Mouse (Mus musculus): ENCODE measurements around the gene Drc1.
A peak's percentile ranks its signal among the peaks of the same experiment; 100 is the strongest.

Gene Drc1

DNA sequence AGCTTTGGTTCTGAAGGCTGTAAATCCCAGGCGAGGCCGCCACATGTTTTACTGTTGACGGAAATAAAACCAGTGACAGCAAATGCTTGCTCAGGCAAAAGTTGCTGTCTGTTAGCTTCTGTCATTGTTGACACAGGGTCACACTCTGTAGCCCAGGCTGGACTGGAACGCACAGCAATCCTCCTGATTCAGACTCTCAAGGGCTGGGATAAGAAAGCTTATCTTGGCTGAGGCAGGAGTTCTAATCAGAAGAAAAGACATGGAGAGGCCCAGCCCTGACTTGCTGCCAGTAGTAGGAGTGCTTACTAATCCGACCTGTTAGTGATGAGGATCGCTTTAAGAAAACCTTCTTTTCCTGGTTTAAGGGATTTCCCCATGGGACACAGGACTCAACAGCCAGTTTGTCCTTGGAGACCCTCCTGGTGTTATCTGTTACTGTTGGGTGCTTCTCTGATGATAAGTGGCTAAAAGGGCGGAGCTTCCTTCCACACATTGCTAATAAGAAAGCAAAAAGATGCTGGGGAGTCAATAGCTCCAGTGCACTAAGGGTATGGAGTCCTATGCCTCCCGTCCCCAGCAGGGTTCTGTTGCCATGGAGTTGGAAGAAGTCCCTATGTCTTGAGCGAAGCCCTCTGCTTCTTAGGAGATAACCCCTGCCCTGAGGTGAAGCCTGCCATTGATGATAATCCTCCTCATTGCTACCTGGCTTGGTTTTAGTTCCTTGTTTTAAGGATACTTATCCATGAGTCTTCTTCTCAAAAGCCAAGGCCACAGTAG lies 6.1 kb downstream of the Drc1 start:
- DNase-seq (ENCODE audit: low read depth), result no peak

DNA sequence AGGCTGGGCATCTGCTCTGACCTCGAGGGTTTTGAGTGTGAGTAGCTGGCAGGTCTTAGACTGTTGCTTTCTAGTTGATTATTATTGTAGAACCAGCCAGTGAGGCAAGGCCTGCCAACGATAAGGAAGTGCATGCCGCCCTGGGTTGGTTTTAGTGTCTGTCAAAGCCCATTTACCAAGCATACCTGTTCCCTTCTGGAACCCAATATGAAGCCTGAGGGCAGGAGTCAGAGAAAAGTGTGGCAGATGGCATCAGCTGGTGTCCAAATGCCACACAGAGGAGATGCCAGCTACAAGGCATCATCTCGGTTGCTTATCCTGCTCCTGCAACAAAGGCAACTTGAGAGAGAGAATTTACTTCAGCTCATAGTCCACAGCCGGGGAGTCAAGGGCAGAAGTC lies 59.6 kb downstream of the Drc1 start:
- no peak for DNase-seq (ENCODE audit: low read depth)

DNA sequence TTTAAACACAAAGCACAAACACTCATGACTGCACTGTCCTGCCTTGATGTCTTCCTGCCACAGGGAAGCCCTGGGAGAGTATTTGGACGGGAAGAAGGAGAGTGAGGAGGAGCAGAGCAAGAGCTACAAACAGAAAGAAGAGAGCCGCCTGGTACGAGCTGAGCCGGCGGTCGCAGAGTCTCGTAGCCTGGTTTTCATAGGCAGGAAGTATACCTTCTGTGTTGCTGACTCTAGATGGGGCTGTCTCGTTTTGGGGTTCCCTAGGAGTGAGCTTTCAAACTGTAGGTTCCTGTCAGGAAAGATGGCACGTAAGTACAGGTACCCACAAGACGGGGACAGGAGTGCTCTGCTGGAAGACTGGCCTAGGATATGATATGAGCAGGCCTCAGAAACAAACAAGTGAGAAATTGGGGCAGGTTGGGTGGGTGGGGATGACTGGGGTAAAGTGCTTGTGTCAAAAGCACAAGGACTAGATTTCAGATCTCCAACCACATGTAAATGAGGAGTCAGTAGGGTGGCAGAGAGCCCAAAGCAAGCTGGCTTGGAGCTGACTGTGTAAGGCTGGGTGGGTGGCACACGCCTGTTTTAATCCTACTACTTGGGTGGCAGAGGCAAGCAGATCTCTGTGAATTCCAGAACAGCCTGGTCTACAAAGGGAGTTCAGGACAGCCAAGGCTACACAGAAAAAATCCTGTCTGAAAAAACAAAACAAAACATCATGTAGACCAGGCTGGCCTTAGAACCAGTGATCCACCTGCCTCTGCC lies 60.6 kb downstream of the Drc1 start:
- no peak for DNase-seq (ENCODE audit: low read depth)

DNA sequence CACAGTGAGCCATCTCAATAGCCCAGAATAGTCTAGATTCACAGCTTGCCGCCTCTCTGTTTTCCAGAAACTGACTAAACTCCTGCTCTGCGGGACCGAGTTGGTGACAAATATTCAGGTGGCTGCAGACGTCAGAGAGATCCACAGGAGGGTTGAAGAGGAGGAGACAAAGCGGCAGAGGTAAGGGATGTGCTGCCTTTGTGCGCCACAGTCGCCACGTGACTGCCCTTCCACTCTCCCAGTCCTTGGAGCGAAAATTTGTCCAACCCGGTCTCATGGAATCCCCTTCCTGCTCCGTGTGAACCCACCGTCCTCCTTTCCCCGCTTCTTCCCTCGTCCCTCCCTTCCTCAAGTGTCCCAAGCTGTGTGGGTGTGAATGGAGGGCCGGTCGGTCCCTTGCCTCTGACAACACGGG lies 61.4 kb downstream of the Drc1 start:
- no peak for DNase-seq (ENCODE audit: low read depth)

DNA sequence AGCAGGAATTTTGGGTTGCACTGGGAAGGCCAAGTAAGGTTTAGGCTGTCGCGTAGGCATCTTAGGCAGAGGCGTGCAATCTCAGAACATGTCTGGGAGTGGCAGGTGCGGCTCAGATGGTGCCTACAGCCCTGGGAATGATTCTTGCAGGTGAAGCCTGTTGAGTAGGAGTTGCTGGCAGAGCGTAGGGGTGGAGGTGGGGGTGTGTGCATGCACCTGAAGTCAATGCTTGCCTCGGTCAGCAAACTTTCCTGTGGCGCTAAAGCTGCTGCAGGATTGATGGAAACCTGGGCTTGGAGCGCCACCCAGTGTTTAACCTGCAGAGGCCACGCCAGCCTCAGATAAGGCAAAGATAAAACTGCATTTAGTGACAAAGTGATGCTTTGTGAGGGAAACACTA lies 61.9 kb downstream of the Drc1 start:
- DNase-seq (ENCODE audit: low read depth), result peak; percentile 83

DNA sequence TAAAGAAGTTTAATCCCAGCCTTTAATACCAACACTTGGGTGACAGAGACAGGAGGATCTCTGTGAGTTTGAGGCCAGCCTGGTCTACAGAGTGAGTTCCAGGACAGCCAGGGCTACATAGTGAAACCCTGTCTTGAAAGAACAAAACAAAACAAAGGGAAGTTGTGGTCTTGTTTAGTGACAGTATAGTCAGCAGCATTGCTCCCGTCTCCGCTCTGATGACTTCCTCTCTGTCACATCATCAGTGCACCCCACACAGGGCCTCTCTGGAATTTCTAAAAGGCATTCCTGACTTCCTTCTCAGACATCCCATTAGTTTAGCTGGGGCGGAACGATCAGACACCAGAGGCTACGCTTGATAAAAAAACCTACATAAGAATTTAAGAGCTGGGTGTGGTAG lies 62.7 kb downstream of the Drc1 start:
- DNase-seq (ENCODE audit: low read depth), result no peak

DNA sequence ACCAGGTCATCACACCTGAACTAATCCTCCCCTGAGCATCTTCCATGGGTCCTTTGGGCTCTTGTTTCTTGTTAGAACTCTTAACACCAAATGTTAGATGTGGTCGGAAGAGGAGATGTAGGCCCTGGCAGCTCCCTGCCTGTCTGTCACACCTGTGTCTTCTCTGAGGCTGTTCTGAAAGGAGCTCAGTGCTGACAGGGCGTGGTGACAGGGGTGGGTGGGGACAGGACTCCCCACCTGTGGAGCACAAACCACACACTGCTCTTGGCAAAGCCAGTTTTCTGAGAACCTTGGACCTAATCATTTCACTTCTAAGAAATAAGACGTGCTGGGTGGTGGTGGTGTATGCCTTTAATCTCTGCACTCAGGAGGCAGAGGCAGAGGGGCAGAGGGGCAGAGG lies 72.4 kb downstream of the Drc1 start:
- peak; percentile 53 for DNase-seq (ENCODE audit: low read depth)

DNA sequence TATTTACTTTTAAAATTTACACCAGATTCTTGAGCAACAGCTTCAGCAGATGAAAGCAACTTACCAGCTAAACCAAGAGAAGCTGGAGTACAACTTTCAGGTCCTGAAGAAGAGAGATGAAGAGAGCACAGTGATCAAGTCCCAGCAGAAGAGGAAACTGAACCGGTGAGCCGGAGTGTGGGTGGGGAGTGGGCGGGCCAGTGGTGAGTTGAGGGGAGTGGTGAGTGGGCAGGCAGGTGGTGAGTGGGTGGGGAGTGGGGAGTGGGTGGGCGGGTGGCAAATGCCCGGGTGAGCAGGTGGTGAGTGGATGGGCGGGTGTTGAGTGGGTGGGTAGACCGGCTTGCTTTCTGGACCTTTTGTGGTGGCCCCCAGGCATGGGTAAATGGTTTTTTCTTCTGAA lies 73.9 kb downstream of the Drc1 start:
- peak; percentile 46 for DNase-seq (ENCODE audit: low read depth)

DNA sequence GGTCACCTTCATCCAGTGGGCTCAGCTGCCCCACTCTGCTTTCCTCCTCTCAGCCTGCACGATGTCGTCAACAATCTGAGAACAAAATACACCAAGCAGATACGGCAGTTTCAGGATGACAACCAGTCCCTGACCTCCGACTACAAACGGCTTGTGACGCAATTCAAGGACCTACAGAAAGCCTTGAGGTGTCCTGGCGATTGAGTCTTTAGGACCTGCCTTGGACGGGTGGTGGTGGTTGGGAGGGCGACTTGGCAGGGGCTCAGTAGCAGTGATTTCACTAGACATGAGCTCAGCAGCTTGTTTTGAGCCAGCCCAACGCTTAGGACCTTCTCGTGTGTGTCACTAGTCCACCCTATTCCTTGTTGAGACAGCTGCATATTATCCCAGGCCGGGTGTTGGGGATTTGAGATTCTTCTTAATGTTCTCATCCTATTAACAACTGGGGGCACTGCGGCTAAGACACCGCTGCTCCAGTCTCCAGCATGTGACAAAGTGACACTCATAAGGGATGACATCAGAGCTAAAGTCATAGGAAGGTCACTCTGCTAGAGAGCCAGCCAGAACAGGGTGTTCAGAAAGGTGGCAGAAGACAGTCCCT lies 74.5 kb downstream of the Drc1 start:
- DNase-seq (ENCODE audit: low read depth), result peak; percentile 37

DNA sequence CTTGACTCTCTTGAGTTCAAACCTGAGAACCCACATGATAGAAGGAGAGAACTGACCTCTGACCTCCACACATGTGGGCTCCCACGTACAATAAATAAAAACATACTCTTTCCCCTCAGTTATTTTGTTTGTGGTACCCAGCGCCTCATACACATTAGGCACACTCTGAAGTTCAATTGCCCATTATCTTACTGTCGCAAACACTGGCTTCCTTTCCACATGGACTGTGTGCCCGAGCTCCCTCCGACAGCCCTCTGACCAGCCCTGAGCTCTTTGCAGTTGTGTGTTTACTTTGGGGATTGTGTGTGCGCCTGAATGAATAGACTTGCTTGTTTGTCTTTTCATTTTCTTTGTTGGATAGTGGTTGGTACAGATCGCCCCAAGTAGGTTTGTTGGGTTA lies 75.5 kb downstream of the Drc1 start:
- DNase-seq (ENCODE audit: low read depth), result no peak

DNA sequence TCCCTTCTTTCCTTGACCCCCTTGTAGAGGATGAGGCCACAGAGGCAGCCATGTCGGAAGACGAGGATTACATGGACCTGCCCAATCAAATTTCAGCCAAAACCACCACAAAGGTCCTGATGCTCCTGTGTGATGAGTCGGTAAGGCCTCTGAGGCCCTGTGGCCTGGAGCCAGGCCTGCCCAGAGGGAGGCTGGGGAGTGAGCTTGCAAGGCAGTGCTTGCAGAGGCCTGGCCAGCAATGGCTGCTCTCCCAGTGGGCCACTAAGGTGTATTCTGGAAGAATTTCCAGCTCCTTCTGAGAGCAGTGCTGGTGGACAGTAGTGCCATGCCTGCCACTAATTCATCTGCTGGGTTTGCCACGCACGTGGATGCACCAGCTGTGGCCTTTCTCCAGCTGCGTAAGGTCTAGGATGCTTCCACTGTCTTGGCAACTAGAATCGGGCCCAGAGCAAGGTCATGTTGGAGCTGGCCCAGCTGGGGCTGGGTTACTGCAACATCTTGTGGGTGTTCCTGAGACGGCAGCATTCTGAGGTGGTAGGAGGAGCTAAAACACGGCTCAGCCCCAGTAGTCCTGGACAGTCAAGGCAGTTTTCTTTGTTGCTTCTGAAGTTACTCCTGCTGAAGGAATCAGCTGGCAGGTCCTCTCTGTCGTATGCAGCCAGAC lies 77.4 kb downstream of the Drc1 start:
- no peak for DNase-seq (ENCODE audit: low read depth)

DNA sequence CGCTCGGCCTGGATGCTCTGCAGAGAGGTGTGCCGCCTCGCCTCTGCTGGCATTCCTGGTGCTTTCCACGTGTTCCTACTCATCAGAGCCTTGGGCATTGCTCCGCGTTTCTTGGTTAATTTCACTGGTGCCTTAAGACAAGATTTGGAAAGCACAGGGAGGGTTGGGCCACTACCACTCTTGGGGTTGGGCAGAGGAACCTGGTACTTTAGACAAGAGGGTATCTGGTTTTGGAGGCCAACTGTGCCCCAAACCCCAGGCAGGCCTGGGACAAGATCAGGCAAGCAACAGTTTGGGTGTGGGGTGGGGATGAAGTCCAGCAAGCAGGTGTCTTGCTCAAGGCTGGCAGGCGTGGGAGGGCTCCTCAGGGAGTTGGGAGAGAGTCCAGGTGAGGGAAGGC lies 86.2 kb downstream of the Drc1 start:
- DNase-seq (ENCODE audit: low read depth), result no peak

DNA sequence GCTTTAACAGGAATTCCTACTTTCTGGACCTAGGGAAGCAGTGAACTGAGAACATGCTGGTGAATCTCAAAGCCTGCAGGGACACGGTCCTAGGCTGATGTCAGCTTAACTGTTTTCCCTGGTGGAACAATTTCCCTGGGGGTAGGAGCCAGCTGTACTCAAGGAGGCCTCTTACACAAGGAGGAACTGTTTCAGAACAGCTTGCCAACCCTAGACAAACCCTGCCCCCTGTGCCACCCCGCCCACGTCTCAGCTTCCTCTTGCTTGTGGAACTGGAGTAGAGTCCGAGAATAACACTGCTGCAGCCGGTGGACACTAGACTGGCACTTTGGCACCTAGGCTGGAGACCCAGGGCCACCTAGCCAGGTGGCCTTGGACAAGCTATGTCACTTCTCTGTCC lies 88.2 kb downstream of the Drc1 start:
- no peak for DNase-seq (ENCODE audit: low read depth)

DNA sequence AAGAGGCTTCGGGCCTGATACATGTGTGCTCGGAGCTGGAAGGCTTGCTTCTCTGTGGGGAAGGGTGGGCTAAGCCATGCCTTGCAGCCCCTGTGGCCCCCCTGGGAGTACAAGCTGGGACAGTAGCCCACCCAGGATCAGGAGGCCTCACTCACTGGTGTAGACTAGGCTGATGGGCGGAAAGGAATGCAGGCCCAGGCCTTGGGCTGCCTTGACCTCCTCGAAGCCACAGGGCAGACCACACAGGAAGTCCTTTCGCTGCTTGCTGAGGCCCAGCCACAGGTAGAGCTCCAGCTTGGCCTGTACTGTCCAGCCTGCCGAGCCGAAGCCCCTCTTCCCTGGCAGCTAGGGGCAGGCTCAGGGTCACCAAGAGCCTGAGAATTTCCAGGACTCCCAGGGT lies 101.7 kb downstream of the Drc1 start:
- DNase-seq (ENCODE audit: low read depth), result no peak

DNA sequence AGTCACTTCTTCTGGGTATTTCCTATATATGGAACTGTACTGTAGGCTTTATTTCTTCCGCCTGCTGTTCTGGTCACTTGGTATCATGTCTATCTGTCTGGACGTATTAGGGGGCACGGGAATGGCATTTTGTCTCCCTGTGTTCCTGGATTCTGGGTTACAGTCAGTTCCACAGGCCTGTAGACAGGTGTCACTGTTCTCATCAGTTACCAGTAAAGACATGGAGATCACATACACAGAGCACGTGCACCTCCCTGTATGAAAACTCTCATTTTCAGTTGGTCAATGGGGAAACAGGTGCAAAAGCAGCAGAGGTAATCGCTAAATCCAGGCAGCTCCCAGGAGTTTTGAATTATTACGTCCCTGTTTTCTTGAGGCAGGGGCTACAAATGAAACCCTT lies 106.5 kb downstream of the Drc1 start:
- DNase-seq (ENCODE audit: low read depth), result no peak

DNA sequence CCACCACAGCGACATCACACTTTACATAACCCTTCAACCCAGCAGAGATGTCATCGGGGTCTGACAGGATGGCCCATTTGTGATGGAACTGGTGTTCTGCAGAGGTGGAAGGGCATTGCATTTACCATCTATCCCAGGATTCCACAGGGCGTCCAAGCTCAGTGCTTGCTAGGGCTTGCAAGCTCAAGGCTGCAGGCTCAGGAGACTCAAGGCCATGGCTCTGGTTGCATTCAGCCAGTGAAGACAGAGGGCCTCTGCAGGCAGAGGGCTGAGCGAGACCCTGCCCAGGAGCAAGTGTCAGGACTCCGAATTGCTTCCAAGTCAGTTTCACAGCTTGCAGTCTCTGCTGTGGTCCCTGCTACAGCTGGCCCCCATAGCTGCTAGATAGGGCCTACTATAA lies 108.6 kb downstream of the Drc1 start:
- no peak for DNase-seq (ENCODE audit: low read depth)

DNA sequence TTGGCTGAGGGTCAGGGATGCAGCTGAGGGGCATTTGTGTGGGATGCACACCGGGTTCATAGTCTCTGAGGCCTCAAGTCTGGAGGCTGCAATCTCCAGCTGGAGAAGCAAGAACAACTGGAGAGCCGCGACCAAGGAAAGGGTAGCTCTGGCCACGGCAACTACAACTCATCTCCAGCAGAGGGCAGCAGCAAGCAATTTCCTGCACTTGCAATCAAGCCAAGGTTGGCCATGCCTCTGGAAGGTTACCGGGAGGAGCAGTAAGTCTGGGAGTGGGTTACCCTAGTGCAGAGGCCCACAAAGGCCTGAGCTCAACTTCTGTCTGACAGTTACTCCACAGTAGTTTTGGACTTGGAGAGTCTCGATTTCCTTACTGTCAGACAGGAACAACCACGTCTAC lies 110.3 kb downstream of the Drc1 start:
- peak; percentile 65 for DNase-seq (ENCODE audit: low read depth)

DNA sequence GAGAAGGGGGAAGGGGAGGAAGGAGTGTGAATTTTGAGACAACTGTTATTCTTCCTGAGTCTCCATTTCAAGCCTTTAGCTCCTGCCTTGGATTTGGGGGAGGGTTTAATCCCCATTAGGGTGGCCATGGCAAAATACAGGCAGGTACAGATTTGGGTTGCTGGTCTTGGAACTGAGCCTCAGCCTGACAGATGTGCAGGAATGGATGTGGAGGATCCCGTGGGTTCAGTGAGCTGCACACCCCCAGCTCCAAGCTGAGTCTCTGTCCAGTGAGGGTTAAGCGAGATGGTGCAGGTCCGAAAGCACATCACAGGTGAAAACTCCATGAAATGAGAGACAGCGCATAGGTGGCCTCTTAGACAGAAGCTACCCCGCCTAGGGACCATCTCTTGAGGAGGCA lies 119.3 kb downstream of the Drc1 start:
- DNase-seq (ENCODE audit: low read depth), result no peak

DNA sequence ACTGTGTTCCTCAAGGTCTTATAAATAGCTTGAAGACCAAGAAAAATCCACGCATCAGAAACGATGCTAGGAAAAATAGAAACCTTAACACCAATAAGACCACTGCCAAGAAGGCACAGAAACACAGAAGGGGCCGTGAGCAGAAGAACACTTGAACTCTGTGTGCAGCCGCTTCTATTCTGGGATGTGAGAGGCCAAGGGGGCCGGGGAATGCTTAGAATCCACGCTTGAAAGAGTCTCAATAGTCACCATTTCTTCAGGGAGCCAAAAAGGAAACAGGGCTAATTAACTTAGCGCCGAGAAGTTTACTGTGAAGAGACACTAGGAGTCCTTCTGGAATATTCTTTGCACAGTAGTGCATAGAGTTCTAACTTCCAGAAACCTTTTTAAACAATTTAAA lies 120.0 kb downstream of the Drc1 start:
- DNase-seq (ENCODE audit: low read depth), result no peak

DNA sequence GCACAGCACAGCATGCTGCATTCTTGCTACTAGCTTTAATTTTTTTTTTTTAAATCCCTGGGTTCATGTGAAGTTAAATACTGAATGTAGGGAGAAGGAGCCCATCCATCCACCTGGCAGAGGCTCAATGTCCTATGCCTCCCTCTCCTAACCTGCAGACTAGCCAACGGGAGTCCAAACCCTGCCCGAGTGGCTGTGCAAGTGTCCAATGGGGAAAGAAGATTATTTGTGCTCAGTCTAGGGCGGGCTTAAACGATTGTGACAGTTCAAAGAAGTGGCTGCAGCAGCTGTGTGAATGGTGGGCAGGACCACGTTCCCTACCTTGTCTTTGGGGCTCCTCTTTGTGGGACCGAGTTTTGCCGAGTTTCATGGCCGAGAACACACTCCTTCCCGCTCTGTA lies 125.7 kb downstream of the Drc1 start:
- DNase-seq (ENCODE audit: low read depth), result no peak

DNA sequence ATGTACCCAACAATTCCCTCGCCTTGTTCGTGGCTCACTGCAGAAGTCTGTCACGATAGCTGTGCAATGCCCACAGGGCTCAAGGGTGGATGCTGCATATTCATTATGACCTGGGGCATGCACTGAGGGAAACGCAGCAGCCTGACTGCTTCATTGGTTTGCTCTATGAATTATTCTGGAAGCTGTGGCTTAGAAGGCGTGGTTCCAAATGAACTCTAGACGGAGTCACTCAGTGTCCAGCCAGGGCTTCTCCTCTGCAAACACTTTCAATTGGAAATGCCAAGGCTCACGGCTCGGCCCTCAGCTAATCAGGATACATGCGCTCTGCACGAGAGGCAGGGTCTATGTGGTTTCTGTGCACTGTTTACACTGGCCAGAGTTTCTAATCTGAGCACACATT lies 130.3 kb downstream of the Drc1 start:
- DNase-seq (ENCODE audit: low read depth), result no peak

DNA sequence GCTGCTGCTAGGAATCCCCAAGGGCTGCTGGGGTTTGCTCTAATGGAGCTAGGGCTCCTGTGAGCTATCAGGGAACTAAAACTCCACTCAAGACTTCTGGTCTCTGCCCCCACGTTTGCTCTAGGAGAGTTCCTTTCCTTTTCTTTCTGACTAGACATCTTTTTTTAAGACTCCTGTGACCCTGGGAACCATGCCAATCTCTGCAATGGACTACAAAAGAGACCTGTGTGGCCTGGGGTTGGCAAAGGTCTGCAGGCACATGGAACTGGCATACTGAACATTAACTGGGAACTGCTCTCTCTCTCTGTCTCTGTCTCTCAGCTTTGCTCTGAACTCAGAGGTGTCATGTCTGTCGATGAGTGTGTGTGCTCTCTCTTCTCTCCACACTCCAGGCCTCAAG lies 134.2 kb downstream of the Drc1 start:
- no peak for DNase-seq (ENCODE audit: low read depth)

DNA sequence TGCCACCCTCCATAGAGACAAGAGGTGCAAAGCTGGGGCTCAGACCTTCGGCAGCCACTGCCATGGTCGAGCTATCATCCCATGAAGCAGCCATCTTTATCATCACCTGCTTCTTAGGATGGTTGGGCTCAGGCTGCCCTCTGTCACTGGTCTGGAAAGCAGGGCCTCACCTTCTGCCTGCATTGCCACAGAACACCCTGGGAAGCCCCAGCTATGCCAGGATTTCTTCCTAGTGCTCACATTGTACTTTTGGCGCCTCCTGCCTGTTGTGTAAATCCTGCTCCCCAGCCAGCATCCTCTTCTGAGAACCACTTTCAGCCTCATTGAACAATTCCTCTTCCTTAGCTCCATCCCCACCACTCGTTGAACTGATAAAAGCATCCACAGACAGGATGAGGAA lies 134.7 kb downstream of the Drc1 start:
- DNase-seq (ENCODE audit: low read depth), result no peak
